Mouse (Mus musculus) urinary bladder, adult 18-20 months (tissue): Measurements from ENCODE around the gene Dusp1.

Source experiments
- DNase-seq, 2 experiments: peaks; one replicate each; pipeline ENCODE4 v3.0.0; 2022; ENCODE audit warnings: low spot score in 2 of 2, mixed read lengths in 2 of 2

Gene Dusp1

DNA sequence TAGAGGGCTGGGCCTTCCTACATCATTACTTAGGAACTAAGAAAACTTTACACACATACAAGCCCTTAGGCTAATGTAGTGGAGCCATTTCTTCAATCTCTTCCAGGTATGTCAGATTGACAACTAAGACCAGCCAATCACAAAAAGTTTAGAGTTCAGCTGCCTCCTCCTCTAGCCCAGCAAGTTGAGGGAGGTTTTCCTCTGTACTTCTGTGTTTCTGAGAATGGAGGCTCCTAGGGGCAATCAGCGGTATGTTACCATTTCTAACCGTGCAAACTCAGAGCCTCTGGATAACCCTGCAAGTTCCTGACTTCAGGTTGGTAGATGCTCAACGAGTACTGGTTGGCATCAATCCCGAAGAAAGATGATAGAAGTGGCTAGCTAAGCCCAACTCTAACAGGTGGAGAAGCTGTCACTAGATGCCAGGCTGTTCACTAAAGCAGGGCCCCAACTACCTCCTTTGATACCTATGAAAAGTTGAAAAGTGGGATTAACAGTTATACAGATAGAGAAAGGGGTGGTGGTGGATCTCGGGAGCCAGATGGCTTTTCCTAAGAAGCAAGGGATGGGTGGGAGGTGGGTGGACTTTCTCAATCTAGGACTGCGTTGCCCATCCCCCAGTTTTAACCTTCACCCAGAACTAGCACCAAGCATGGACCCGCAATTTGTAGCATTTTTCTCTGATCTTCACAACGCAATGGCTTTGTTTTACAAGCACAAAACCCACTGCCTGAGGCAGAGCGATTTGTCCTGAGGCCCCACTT, 1.2 kb downstream of the Dusp1 start:
- DNase-seq = no peak

DNA sequence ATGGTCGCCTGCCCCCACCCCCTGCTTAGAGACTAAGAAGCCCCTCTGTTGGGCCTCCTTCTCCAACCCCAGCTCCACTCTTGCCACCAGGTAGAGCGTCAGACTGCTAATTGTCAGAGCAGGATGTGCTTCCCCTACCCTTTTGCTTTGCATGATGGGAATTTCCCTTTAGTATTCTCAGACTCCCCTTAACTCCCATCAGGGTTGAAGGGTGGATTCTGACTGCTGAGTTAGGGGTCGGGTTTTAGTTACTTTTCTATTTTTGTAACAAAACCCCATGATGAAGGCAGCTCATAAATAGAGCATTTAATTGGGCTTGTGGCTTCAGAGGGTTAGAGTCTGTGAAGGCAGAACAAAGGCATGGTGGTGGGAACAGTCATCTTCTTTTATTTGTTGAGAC, 8.9 kb downstream of the Dusp1 start:
- DNase-seq = no peak

DNA sequence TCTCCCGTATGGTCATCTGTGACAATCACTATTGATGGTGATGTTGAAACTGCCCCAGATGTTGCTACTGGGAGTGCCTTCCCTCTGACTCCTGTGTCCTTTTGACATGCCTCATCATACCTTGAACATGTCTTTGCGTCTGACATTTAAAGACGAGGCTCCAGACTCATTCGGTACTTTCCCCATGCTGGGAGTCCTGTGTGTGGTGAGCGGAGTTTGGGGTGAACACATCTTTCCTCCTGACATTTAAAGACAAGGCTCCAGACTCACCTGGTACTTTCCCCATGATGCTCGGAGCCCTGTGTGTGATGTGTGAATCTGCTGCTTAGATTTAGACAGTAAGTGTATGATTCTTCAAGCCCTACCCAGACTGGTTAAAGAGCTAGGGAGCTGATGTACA, 10.8 kb downstream of the Dusp1 start:
- DNase-seq = no peak

DNA sequence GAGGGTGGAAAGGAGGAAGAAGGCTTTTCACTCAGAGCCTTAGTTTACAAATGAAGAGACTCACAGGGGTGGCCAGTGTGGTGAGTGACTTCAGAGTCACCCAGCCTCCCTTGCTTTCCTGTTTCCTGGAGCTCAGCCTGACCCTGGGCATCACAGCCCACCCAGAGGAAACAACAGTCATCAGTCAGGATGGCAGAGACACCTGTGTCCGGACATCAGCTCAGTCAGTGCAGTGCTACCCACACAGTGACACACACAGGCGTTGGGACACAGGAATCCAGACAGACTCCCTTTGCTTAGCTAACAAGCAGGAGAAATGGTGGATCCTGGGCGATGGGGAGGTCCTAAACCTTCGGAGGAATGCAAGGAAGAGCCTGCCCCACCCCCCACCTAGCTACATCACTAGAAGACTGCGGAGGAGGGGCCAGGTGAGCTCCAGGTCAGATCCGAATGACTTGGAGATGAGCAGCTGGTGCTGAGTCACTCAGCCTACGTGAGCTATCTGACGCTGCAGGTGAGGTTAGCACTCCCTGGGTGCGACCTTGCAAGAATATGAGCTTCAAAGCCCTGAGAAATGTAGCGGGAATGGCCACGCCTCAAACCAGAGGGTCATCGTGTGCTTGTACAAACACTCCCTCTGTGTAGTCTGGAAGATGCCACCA, 12.6 kb downstream of the Dusp1 start:
- DNase-seq = no peak

DNA sequence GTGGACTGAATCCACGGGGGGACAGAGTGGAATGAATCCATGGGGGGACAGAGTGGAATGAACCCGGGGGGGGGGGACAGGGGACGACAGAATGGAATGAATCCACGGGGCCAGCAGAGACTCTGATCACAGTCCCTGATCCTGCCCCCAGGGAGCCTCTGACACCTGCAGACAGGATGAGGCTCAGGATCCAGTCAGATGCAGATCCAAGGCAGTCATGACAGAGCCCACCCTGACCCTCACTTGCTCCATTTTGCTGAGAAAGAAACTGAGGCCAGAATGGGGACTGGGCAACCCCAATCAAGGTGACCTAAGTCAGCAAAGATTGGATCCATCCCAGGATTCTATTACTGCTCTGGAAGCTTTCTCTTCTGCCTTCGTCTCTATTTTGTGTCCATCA, 13.4 kb downstream of the Dusp1 start:
- DNase-seq = no peak

DNA sequence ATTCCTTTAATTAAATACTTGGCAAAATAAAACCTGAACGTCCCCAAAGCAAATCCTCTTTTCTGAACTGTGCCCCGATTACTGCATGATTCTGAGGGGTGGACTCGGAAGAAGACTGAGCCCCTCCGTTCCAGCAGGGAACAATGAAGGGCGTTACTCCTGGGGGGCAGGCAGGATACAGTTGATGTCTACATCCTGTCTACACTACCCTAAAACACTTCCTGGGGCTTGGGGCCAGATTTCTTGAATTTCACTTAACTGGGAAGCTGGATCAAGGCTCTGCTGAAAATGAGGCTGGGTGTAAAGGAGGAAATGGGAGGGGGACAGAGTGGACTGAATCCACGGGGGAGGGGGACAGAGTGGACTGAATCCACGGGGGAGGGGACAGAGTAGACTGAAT, 14.2 kb downstream of the Dusp1 start:
- DNase-seq = no peak

DNA sequence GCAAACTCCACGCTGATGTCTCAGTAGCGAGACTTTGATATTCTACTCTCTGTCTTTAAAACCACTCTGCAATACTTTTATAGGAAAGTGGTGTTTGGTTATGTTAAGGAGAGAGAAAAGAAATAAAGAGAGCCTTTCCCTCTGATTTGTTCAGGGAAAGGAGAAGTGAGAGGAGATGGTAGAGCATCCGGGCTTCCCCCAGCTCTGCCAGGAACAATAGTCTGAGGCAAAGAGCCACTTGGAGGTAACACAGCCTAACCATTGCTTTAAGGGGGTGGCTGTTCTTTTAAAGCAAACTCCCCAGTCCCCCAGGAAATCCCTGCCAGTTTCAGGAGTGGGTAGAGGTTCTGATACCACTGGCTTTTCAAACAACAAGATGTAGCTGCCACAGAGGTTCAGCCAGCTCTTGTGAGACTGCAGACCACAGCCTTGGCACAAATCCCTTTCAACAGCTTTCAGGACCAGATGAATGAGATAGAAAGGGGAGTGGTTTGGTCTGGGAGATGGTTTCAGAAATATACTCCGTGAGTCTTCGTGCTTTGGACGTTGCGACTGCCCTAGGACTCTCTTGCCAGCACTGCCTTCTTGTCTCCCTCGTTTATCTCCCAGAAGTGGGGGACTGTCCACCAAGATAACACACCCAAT, 17.5 kb downstream of the Dusp1 start:
- DNase-seq = no peak

DNA sequence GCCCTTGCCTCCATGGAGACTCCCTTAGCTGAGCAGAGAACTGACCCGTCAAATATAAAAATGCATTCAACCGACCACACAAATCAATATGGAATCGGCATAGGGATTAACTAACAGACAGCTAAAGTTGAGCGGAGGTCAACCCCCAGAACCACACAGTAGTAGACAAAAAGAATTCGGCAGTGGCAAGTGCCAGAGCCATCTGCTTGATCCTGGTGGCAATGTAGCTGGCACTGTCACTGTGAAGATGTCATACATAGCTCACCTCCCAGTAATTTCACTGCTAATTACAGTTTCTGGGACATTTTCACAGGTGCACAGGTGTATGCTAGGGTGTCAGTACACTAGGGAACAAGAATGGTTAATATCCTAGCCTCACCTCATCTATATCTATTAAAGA, 21.8 kb downstream of the Dusp1 start:
- no peak for DNase-seq

DNA sequence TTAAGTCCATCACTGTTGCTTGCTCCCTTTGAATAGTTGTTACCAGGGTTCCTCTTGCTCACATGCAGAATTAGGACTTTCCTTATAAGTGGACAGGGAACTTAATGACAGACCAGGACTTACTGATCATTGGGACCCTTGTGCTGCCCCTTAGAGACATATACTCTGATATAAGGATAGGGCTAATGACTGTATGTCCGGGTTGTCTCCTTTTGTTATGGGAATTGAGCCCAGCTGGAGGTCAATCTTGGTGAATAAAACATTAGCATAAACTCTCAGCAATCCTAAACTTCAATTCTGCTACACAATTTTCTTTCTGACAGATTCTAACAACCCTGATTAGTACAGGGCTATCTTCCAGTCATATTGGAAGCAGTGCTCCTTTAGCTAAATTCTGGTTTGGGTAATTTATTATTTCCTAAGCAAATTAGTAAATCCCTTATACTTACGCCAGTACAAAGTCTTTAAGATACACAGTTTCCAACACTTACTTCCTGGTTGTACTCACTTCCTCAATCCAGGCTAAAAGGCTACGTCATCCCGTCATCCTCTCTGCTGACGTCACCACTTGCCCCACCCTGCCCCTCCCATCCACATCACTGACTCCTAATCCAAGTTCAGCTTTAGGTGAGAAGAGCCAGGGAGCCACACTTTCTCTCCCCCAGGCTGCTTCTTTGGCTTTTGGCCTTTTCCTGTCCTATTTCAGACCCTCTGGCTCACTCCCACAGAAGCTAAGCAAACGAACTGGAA, 24.0 kb downstream of the Dusp1 start:
- DNase-seq = no peak

DNA sequence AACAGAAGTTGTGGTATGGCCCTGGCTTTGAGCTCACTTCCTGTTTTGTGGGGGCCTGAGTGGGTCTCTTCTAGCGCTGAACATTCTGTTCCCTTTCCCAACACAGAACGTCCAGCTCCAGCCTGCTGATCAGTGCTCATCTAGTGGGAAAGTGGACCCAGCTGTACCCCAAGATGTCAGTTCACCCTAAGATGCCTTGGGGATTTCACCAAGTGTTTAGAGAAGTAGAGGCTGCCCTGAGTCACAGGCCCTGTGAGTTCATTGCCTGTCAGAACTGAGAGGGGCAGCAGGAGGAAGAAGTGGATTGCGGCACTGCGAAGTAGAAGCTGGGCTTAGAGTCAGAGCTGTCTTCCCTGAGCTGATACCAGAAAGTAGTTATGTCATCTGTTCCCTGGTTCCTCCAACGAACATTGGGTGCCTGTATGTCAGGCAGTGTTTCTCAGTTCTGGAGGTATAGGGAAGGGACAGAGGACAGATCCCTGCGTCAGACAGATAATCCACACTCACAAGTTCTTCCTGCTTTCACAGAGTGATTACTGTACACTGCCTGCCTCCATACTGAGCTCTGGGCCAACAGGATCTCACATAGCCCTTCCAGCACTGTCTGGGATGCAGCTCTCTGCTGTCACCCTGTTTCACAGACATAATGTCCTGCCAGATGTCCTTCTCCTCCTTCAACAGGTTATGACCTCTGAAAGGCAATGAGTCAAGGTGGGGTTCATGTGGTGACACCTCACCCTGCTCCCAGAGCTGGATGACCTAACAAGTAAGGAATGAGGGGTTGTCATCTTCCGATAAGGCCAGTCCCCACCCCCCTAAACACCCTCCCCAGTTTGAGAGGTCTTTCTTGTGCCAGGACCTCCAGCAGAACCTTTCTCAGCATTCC, 26.4 kb downstream of the Dusp1 start:
- no peak for DNase-seq

DNA sequence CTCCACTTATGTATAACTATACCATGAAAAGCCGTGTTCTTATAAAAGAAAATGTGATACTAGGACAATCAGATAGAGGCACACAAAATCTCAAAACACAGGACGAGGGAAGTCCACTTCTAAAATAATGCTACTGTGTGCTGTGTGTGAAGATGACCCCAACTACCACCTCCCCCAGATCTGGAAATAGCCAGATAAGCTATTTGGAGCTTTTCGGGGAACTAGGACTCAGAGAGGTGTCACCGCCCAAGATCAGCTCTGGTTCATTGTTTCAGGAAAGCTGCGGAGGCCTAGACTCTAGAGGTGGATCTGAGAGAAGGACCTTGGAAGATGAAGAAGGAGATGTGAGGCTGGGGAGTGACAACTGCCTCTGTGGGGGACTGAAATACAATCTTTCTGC, 27.2 kb downstream of the Dusp1 start:
- DNase-seq = no peak

DNA sequence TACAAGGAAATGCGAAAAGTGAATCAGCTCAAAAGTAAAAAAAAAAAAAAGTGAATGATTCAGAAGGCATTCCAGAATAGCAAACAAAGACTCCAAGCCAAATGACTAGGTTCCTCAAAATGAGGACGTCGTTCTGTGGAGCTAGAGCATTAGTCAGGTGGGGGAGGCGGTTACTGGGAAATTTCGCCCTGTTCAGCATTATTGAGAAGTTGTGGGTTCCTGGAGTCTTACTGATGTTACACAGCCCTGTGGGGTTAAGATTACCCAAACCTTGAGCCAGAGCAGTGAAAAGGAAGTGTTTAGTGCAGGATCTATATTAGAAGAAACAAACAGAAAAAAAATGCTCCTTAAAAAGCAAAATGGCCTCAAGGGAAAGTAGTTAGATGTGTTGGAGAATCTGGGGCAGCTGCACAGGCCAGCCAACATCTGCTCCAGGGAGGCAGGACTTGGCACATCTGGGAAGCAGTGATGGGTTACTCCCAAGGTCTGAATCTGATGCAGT, 28.0 kb downstream of the Dusp1 start:
- DNase-seq = no peak

DNA sequence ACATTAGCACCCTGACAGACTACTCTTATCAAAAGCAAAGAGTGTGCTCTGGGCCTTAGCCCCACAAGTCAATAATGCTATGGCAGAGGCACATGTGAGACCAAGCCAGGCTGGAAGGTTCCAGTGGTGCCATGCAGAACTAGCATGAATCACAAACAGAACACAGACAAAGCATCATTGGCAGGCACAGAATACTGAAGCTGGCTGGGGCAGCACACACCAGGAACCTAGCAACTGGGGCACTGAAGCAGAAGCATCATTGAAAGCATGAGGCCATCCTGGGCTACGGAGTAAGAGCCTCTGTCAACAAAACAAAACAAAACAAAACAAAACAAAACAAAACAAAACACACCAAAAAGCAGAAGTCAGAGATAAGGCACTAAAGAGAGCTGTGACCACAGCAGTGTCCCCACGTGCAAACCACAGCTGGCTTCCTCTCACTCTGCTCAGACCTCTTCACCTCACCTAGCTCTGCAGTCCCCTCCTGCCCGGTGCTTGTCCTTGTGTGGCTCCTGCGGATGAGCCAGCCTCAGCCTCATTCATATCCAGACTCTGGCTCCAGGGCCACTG, 29.4 kb downstream of the Dusp1 start:
- no peak for DNase-seq

DNA sequence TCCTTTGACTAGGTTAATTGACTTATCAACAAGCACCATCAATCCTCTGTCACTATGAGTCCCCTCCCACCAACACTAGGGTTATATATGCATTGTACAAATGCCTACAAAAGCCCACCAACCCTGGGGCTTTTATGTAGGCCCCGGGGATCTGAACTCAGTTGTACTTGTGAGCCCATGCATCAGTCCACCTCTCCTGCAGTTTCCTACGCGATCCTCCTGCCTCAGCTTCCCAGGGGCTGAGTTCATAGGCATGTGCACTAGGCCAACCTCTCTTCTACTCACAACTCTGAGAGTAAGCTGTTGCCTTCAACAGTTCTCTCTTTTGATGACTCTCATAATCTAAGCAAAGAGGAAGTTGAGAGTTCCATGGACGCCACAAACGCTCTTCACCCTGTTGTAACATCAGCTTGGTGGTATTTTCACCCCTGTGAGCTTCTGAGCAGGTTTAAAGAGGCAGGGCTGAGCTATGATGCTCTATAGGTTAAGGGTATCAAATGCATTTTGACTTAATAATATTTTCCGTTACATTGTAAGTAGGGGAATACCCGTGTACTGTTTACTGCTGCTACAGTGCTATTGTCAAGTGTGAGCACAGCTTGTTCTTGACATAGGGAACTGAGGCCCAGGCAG, 30.4 kb downstream of the Dusp1 start:
- no peak for DNase-seq

DNA sequence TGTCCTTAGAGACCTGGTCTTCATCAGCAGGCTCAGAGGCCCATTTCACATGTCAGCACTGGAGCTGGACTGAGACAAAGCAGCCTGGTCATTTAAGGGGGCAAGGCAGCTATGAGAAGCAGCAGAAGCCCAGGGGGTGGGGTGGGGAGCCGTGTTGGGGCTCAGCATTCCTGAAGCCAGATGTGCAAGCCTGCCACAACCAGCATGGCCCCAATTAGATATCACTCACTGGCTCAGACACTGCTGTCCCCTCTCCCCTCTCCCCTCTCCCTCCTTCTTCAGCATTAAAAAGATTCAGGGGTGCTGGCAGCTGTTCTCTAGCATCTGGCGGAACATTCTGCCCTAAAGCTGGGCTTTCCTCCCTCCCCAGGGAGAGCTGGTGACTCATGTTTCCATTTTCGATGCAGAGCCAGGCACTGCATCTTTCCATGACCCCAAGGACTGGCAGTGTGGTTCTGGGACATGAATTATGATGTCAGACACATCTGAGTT, 31.3 kb downstream of the Dusp1 start:
- peak in 1 of 2 experiments; percentile 63 for DNase-seq

DNA sequence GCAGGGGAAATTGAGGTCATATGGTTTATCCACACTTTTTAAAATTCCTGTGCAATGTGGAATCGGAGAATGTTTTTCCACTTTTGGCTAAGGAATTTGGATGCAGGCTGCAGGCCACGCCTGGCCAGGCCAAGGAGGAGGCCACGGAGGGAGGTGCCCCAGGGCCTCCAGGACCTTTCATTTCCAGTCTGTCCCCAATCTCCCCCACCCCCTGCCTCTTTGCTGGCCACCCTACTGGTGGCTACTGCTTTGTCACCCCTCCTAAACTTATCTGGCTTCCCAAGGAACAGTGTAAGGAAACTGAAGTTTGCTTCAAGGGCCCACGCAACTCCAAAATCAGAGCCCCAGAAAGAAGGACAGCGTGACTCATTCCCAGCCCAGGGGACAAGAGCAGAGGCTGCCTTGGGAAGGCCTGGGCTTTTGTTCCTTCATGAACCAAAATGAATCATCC, 32.1 kb downstream of the Dusp1 start:
- peak in 1 of 2 experiments; percentile 53 for DNase-seq

DNA sequence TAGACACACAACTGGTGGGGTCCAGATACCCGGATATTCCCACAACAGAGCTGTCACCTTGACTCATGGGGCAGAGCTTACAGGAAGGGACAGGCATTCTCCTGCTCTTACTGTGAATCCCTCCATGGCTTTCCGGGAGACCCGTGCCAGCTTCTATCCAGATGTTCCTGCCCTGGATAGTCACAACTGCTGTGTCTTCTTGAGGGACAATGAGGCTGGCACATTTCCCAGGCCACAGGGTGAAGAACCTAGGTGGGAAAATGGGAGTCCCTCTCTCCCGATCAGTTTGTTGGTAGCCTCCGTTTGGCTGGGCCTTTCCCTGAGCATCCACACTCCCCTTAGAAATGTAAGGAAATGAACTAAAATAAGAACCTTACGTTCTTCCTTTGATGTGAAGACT, 33.2 kb downstream of the Dusp1 start:
- DNase-seq = no peak

DNA sequence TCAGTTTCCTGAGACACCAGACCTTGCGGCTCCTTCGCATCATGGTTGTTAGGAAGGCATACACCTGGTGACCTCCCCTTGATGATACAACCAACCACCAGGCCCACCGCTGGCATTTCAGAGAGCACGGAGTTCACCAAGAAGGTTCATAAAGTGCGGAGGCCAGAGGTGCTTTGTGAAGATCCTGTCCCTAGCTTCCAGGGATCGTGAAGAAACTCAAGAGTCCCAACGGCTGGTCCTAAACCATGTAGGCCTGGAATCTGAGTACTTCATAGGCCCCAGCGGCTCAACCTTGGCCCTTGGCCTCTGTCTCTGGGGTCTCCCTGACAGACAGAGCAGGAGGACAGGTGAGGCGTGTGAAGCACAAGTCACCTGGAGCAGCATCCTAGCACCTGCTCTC, 34.6 kb downstream of the Dusp1 start:
- DNase-seq = no peak

DNA sequence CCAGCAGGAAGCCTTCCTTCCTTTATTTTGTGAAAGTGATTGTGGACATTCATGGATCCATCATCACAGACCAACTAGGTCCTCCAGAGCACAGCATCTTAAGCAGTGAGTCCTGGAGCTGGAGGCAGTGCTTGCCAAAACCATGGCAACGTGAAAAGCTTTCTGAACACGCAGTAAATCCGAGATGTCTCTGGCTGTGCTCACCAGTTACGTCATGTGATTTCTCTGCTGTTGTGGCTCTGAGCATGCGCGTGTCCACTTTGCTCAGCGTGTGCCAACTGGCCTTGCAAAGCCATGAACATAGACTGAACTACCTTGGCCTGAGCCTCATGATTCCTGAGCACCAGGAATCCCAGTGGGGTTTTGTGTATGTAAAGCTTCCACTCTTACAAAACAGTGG, 36.6 kb downstream of the Dusp1 start:
- DNase-seq = peak in 1 of 2 experiments; percentile 54

DNA sequence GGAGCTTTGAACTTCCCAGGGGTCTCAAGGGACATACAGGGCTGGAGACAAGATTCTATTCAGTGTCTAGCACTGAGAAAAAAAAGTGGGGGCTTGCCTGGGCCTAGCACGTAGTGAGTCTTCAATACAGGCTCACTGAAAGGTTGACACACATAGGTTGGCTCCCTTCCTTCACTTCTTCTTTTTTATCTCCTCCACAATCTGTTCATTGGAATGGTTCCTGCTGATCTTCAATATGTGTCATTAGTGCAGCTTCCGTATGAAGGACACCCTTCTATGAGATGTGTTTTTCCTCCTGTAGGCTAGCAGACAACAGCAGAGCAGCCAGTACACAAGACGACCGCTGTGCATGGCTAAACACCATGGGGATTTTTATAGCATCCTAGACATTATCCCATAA, 37.1 kb downstream of the Dusp1 start:
- no peak for DNase-seq
